Mouse (Mus musculus): ENCODE measurements around the gene Cotl1.

Cotl1 gene

DNA sequence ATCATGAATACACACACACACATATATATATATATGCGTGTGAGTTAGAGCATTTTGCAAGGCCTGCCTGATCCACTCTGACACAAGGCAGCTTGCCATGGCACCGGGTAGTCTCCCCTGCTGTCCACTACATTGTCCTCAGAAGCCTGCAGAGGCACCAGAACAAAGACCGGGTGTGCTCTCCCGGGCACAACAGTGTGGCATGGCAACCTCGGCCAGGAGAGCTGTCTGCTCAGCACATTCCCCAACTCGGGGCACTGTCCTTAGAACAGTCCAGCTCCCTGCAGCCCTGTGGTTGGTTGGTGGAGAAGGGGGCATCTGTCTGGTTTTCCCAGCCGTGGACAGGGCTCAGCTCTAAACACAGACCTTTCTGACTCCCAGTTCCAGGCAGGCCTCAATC is 21.0 kb downstream of the Cotl1 start:
- no peak for DNase-seq (ENCODE audit: low read depth in 2 of 2, low spot score in 2 of 2)

DNA sequence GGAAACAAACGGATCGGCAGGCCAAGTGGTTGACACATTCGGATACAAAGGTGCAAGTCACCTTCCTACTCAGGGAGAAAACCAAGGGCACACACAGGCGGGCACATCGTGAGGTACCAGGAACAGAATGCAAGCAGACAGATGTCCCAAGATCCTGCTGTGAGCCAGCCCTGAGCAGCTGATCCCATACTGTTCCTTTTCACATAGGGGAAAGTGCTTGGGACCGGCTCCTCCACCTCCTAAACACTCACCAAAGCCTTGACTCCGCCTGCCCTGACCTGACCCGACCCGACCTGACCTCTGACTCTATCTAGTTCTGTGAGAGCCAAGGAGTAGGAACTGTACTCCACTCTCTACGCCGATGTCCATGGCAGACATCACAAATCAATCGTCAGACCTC is 22.9 kb downstream of the Cotl1 start:
- no peak for DNase-seq (ENCODE audit: low read depth in 2 of 2, low spot score in 2 of 2)

DNA sequence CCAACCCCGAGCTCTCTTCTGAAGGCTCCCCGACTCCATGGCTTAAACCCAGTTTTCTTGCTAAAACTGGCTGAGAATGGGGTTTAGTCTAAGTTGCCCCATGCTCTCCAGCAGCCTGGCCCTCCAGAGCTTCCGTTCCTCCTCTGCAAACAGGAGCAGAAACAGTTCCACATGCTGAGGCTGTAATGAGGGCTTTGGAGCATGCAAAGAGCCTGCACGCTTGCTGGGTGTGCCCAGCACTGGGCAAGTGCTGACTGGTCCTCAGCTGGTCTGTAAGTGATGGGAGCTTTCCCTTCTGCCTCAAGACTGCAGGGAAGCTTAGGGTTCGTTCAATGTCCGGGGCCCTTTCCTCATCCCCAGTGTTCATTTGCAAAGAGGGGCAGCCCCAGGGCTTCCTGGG is 24.1 kb downstream of the Cotl1 start:
- DNase-seq (ENCODE audit: low read depth in 2 of 2, low spot score in 2 of 2), result no peak

DNA sequence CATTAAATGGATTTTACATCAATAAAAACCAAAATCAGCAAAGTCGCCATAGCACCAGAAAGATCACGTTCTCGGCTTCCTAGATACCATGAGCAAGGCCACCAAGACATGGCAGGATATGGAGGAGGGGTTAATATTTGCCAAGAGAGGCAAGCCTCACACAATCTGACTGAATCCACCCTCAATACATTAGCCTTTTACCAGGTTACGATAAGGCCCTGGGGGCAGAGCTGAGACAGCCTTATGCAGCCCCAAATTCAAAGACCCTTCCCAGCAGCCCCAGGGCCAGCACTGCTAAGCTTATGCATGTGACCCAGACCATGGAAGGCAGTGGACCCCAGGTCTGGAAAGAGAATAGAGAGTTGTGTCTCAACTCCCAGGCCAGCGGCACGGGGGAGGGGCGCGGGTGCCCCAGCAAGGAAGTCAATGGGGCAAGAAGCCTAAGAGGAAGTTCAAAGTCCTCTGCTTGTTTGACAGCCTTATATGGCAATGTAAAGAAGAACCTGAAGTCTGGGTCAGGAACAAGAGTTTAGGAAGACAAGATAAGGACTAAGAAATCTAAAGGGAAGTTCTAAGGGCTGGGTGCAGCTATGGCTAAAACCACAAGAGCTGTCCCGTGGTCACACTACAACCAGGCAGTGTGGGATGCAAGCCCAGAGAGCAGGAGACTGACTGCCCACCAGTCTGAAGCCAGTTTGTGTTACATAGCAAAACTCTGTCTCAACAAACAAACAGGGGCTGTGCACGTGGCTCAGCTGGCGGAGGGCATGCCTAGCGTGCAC is 27.5 kb downstream of the Cotl1 start:
- DNase-seq (ENCODE audit: low read depth in 2 of 2, low spot score in 2 of 2), result peak in 1 of 2 experiments; percentile 16

DNA sequence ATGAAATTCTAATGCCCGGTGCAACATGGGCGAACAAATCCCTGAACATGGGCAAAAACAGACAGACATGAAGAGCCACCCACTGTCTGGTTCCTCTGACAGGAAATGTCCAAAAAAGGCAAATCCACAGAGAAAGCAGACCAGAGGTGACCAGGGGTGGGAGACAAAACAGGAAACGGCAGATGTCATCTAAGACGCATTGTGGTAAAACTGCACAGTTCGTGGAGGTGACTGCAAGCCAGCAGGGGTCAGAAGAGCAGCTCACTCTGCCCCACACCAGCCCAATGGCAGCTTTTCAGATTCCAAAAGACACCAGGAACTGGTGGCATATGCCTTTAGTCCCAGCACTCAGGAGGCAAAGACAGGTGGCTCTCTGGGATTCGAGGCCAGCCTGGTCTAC is 28.4 kb downstream of the Cotl1 start:
- DNase-seq (ENCODE audit: low read depth in 2 of 2, low spot score in 2 of 2), result peak; percentile 49 to 56

DNA sequence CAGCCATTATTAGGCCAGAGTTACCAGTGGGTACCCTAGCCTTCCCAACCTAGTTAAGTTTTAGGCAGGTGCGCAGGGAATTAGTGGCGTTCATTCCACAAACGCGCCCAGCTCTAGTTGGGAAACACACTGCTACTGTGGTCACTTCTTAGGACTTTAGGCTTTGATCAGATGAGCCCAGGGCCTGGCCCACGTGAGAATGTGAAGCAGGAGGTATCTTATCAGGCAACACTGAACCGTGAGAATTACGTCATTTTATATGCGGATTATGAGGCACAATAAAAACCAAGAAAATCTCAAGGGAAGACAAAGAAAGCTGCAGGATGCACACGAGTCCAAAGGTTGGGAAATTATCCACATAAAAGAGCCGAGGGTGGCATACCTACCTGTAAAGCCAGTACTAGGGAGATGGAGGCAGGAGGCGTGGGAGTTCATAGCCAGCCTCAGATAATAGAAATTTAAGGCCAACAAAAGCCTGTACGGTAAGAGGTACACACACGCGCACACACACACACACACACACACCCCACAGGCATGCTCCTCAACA is 29.3 kb downstream of the Cotl1 start:
- no peak for DNase-seq (ENCODE audit: low read depth in 2 of 2, low spot score in 2 of 2)

DNA sequence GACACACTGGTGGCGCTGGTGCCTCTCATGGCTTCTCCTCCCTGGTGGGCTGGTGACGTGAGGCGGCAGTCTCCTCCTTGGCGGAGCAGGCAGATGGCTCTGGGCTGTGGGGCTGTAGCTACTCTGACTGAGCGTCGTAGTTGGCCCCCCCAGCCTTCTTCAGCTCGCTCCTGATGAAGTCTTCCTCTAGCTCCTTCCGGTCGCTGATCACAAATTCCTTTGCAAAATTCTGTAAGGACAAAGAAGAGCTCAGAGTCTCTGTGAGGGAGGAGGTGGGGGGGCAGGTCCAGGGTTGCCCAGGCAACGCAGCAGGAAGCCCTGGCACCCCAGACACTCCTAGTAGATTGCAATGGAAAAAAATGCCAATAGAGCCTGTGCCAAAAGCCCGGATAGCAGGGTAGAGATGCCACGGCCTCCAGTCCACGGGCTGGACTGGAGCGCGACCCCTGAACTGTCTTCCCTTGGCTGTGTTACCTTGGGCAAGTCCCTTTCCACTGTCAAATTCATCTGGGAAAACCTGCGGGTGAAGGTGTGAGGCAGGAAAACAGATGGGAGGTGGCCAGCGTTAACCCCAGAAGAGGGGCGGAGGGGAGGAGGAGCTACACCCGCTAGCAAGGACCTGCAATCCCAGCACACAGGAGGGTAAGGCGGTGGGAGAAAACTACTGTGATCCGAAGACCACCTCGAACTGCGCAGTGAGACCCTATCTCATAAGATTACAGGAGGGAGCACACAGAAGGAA is 30.0 kb downstream of the Cotl1 start:
- DNase-seq (ENCODE audit: low read depth in 2 of 2, low spot score in 2 of 2), result no peak

DNA sequence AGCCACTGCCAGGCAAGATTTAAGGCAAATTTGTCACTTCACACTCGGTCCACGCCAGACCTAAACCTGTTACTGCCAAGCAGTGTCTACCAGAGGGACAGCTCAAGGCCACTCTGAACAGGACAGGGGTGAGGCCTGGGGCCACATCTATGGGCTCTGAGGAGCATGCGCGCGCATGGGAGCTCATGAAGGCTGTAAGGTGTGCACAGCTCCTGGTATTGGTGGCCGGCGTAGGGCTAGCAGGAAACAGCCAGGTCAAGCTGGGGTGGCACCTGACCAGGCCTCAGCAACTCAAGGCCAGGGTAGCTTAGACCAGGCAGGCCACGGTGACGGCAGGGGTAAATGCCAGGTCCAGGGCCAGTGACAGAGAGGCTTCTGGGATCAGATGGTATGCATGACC is 30.7 kb downstream of the Cotl1 start:
- DNase-seq (ENCODE audit: low read depth in 2 of 2, low spot score in 2 of 2), result no peak

DNA sequence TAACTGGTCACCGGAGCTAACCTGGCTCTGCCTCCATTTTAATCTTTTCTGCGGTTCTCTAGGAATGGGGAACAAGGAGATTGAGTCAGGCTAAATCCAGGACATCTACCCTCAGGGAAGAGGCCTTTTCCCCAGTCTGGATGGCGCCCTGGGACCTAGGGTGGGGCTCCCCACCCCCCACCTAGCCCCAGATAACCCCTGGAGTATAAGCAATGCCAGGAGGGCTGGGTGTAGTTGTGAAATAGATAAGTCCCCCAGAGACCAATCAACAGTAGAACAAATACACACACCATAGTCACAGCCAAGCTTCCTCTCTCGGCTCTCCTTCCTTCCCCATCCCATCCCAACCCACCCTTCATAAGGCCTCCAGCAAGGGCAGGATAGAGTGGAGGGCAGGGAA is 32.7 kb downstream of the Cotl1 start:
- no peak for DNase-seq (ENCODE audit: low read depth in 2 of 2, low spot score in 2 of 2)

DNA sequence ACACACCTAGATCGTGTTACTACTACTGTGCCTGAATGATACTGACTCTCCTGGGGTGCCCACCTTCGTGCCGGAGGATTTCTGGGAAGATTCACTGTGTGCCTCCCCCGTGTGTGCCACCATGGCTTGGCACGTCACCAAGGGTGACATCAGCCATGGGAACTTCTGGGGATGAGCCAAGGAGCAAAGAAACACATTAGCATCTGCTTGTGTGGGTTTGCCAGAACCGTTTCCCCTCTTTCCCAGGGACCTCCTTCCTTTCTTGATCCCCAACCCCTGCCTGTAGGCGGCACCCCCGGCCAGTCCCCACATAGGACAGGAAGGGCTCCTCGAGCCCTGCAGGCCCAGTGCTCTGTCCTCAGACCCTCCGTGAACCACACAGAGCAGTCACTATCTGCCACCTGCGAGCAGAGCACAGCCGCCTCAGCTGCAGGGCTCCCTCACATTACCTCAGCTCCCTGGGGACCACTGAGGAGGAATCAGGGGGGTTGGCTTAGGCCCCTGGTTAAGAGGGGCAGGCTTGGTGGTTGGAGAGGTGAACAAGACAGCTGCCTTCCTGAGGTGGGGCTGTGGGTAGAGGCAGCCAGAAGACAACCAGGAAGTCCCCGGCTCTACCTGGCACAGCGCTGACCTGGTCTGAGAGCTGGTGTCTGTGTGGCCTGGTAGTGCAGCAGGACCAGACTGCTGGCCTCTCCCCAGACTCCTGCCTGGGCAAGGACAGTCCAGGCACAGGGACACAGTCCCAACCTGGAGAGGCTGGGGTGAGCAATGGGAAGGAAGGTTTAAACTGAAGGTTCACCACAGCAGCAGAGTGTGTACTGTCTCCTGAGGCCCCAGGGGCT is 33.7 kb downstream of the Cotl1 start:
- DNase-seq (ENCODE audit: low read depth in 2 of 2, low spot score in 2 of 2), result no peak

DNA sequence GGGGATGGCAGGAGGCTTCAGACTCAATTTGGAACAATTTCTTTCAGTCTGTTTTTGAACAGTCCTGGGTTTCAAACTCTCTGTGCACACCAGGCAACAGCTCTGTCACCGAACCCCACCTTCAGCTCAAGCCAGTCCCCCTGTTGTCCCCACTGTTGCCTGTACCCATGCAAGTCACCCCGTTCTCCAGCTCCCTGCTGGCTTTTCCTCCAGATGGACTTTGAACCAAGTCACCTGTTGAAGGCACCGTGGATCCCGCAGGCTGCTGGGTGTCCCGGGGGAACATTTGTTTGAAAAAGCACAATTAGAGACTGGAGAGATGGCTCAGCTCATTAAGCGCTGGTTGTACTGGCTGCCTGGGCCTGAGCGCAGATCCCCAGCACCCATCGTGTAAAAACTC is 35.1 kb downstream of the Cotl1 start:
- DNase-seq (ENCODE audit: low read depth in 2 of 2, low spot score in 2 of 2), result no peak

DNA sequence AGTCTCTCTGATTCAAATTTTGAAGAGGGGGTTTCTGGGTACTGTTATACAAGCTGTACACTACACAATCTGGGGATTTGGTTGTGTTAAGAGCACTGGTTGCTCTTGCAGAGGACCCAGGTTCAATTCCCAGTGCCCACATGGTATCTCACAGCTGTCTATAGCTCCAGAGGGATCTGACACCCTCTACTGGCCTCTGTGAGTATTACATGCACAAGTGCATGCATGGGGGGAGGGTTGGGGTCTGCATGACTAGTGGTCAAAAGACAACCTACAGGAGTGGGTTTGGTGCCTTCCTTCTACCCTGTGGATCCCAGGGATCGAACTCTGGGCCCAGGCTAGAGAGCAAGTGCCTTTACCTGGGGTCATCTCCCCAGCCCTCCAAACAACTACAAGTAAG is 37.8 kb downstream of the Cotl1 start:
- no peak for DNase-seq (ENCODE audit: low read depth in 2 of 2, low spot score in 2 of 2)

DNA sequence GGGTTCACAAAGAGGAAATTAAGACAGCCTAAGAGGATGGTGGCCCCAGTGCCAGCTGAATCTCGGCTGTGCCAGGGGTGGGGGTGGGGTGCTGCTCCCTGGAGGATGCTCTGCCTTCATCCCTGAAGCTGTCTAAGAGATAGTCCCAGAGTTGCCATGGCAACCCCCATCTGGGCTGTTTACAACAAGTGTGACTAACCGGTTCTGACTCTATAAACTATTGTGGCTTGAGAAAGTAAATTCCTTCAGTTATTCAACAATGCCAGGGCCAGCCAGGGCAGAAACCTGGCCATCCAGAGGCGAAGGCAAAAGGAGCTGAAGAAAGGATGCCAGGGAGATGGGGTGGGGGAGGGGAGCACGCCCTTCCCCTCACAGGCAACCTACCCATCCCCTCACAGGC is 39.2 kb downstream of the Cotl1 start:
- no peak for DNase-seq (ENCODE audit: low read depth in 2 of 2, low spot score in 2 of 2)

DNA sequence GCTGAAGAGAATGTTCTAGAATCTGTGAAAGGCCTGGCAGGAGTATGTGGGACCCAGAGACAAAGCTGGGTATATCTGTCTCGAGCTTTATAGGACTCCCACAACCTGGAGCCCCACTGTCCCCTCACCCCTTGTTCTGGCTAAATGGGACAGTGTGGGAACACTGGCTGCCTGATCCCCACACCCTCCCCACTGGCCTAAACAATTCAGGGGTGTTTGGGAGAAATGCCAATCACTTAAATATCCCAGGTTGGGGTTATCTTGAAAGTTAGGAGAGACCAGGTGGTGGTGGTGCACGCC is 41.4 kb downstream of the Cotl1 start:
- DNase-seq (ENCODE audit: low read depth in 2 of 2, low spot score in 2 of 2), result no peak

DNA sequence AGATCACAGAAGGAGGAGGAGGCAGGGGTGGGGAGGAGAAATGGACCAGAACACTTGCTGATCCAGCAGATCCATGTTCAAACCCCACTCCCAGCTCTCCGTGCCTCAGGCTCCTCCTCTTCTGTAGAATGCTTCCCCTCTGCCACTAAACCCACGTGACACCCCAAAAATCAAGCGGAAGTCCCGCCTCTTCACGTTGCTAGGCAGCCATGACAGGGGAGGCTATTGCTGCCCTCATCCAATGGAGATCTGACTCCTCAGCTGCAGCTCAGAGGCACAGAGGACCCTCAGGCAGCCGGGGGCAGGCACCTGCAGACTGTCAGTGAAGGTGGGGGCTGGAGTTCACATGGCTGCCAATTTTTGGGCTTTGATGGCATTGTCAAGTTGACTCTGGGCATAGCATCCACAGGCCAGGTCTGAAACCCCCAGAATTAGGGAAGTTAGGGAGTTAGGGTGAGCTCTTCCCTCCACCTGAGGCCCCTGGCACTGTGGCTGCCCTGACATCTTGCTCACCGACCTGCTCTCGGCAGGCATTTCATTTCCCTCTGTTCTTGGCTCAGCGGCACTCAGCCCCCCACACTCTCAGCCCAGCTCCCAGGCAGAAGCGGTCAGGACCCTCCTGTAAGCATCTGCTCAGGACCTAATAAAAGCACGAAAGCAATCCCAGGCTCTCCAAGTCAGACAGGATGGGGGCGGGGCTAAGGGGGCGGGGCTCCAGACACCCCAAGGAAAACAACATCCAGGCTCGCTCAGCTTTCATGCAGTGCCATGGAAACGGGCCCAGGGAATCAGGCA is 42.0 kb downstream of the Cotl1 start:
- peak; percentile 53 to 75 for DNase-seq (ENCODE audit: low read depth in 2 of 2, low spot score in 2 of 2)

DNA sequence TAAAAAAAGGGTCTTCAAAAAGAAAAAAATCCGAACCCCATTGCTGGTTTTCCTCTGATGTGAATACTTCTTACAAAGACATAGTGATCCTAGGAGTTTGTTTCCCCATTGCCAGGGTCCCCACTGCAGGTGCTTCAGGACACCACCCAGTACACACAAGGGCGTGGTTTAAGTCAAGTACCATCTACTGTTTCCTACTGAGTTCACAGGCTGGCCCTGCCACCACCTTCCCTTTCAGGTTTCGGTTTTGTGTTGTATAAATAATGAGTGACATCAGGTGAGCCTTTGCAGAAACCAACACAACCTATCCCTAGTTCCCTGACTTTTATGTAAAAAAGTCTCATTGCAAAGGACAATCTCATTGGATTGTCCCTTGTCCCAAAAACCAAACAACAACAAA is 44.7 kb downstream of the Cotl1 start:
- DNase-seq (ENCODE audit: low read depth in 2 of 2, low spot score in 2 of 2), result no peak

DNA sequence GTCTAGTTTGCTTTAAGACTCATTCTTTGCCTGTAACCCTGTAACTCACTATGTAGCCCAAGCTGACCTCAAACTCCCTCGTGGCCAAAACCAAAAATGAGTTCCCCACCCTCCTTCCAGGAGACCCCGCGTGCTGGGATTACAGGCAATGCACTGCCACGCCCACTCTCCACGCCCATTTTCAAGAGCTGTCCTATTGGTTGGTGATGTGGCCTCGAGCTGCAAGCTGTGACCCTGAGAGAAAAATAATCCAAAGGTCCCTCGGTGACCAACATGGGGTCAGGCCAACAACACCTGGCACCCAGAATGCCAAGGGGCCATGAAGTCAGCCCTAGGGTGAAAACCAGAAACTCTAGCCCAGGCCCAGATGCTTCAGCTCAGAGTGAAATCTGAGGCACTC is 45.7 kb downstream of the Cotl1 start:
- DNase-seq (ENCODE audit: low read depth in 2 of 2, low spot score in 2 of 2), result no peak

DNA sequence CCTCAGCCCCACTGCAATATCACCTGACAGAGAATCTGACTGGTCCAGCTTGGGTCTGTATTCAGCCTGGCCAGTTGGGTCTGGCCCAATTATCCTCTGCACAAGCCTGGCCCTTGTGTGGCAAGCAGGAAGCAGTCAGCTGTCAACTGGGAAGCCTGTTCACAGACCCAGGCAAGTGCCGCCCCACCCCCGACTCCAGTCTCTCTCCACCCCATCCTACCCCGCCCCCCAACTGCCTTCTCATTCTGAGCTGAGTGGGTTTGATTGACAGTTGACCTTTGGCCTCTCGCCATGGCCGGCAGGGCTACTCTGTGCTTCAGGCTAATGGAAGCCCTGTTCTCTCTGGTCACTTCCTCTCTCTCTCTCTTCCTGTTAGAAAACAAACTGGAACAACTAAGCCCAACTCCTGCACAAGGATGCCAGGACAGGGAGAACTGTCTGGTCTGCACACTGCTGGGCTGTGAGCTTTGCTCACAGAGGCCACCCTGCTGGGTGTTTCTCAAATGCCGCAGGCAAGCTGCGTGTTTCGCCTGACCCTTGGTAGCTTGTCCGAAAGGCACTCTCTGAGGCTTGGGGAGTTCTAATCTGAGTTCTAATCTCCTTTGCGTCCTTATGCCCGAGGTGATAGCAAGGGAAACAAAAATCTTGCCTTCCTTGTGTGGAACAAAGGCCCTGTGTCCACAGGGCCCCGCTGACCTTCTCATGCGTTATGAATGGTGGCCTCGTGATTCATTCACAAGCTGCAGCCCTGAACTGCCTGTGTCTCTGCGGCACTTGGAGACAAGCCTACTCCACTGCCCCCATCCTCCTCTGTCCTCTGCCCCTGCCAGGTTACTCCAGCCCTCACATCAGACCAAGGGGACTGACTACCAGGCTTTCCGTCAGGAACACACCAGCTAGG is 48.3 kb downstream of the Cotl1 start:
- DNase-seq (ENCODE audit: low read depth in 2 of 2, low spot score in 2 of 2), result no peak

DNA sequence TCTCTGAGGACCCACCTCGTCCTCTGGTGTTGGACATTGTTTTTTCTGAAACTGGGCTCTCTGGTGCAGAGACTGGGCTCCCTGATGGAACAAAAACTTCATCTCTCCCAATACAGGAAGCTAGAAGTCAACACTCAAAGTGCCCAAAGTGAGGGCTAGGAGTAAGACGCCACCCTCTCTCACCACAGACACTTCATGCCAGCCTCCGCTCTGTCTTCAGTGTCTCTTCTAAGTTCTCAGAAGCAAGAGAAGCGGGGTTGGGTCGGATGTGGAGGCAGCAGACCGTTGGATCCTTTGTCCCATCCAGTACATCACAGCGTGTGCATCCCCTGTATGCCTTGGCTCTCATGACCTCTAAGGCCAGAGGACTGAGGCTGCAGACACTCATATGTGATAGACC is 50.8 kb downstream of the Cotl1 start:
- peak in 1 of 2 experiments; percentile 35 for DNase-seq (ENCODE audit: low read depth in 2 of 2, low spot score in 2 of 2)
